8 mouse cellular contexts compared by ENCODE assay signal in genomic region chr17:31138398-31138797, GRCm38 (mm10). TPM values are rescaled to one million over a fixed set of nuclear protein-coding genes. Genes with fewer than 3 reads are reported as not detected.
DNase-seq lines count a peak whose midpoint lies in the region; ATAC-seq and TF ChIP-seq lines count a peak whose summit lies in the region.

No protein-coding gene starts in this region.

- no peaks in the 10 kb centered on the region for H3K9me3 ChIP-seq in hindbrain, embryonic 10.5 days
- H3K9me3 ChIP-seq in hindbrain, embryonic 13.5 days: no peaks in the 10 kb centered on the region
- no peaks in the 10 kb centered on the region for H3K9me3 ChIP-seq in embryonic facial prominence, embryonic 14.5 days (ENCODE audit: control insufficient read depth, low read length)

- H3K4me2 ChIP-seq in hindbrain, embryonic 13.5 days: no peak overlapping the region
- H3K4me2 ChIP-seq in embryonic facial prominence, embryonic 14.5 days (ENCODE audit: low read depth, low read length): no peak overlapping the region

- ATAC-seq in hindbrain, embryonic 13.5 days (ENCODE audit: low FRiP score): no peak
- peak; percentile 55 for ATAC-seq in CD4-positive, CD25-positive, alpha-beta regulatory T cell, adult 4 months
- no peak for ATAC-seq in embryonic facial prominence, embryonic 14.5 days (ENCODE audit: low read depth)
- ATAC-seq in megakaryocyte, adult 5-6 weeks (ENCODE audit: poor library complexity, severe bottlenecking): peak; percentile 87

- no peak overlapping the region for H3K27ac ChIP-seq in hindbrain, embryonic 10.5 days
- H3K27ac ChIP-seq in hindbrain, embryonic 13.5 days: no peak overlapping the region
- H3K27ac ChIP-seq in bone marrow, adult 2 months (ENCODE audit: control insufficient read depth, insufficient read depth, low read depth, low read length, poor library complexity): no peak overlapping the region
- H3K27ac ChIP-seq in embryonic facial prominence, embryonic 14.5 days (replicated peaks; ENCODE audit: low read depth, low read length): no peak overlapping the region
- no peak overlapping the region for H3K27ac ChIP-seq in testis, adult 2 months (ENCODE audit: control insufficient read depth, insufficient read depth, low read depth, low read length)

- H3K9ac ChIP-seq in hindbrain, embryonic 13.5 days: no peak overlapping the region
- H3K9ac ChIP-seq in embryonic facial prominence, embryonic 14.5 days (ENCODE audit: low read depth, low read length): no peak overlapping the region

- DNase-seq in hindbrain, embryonic 10.5 days (ENCODE audit: low spot score): peak; percentile 54
- DNase-seq in embryonic facial prominence, embryonic 14.5 days (ENCODE audit: low spot score): peak; percentile 66
- peak; percentile 63 for DNase-seq in kidney, postnatal 14 days

- no peaks in the 10 kb centered on the region for H3K36me3 ChIP-seq in hindbrain, embryonic 10.5 days
- no peaks in the 10 kb centered on the region for H3K36me3 ChIP-seq in hindbrain, embryonic 13.5 days
- no peaks in the 10 kb centered on the region for H3K36me3 ChIP-seq in embryonic facial prominence, embryonic 14.5 days (ENCODE audit: control insufficient read depth, insufficient read depth, low read length)
- H3K36me3 ChIP-seq in testis, adult 2 months (ENCODE audit: control insufficient read depth, insufficient read depth, low read length): no peaks in the 10 kb centered on the region

- WGBS in hindbrain, embryonic 10.5 days: 24% methylated on average over 5 of the region's 5 CpGs
- 21% methylated on average over 5 of the region's 5 CpGs for WGBS in hindbrain, embryonic 13.5 days
- 22% methylated on average over 5 of the region's 5 CpGs for WGBS in bone marrow, adult 2 months
- WGBS in embryonic facial prominence, embryonic 14.5 days: 20% methylated on average over 5 of the region's 5 CpGs

- TF ChIP-seq POLR2A in bone marrow, adult 2 months (IDR thresholded peaks at IDR 0.05; ENCODE audit: borderline replicate concordance, control insufficient read depth, low read depth, low read length): no peak
- no peak for TF ChIP-seq POLR2A in testis, adult 2 months (IDR thresholded peaks at IDR 0.05; ENCODE audit: control insufficient read depth, low read depth, low read length)

- H3K4me3 ChIP-seq in hindbrain, embryonic 10.5 days: no peak overlapping the region
- no peak overlapping the region for H3K4me3 ChIP-seq in hindbrain, embryonic 13.5 days
- no peak overlapping the region for H3K4me3 ChIP-seq in bone marrow, adult 2 months (replicated peaks; ENCODE audit: control insufficient read depth, low read depth, low read length)
- H3K4me3 ChIP-seq in embryonic facial prominence, embryonic 14.5 days (ENCODE audit: low read depth, low read length): no peak overlapping the region
- H3K4me3 ChIP-seq in testis, adult 2 months (ENCODE audit: control insufficient read depth, low read depth, low read length): no peak overlapping the region

- H3K27me3 ChIP-seq in hindbrain, embryonic 10.5 days (ENCODE audit: insufficient read depth, poor library complexity, severe bottlenecking): no peaks in the 10 kb centered on the region
- no peaks in the 10 kb centered on the region for H3K27me3 ChIP-seq in hindbrain, embryonic 13.5 days
- no peaks in the 10 kb centered on the region for H3K27me3 ChIP-seq in embryonic facial prominence, embryonic 14.5 days (replicated peaks; ENCODE audit: control insufficient read depth, insufficient read depth, low read length)
- no peaks in the 10 kb centered on the region for H3K27me3 ChIP-seq in testis, adult 2 months (ENCODE audit: control insufficient read depth, insufficient read depth, low read length)

- H3K4me1 ChIP-seq in hindbrain, embryonic 10.5 days (replicated peaks): no peaks in the 10 kb centered on the region; the same call in 1 of the 2 replicates
- no peaks in the 10 kb centered on the region for H3K4me1 ChIP-seq in hindbrain, embryonic 13.5 days (replicated peaks)
- no peaks in the 10 kb centered on the region for H3K4me1 ChIP-seq in bone marrow, adult 2 months (ENCODE audit: control insufficient read depth, insufficient read depth, low read length)
- H3K4me1 ChIP-seq in embryonic facial prominence, embryonic 14.5 days (ENCODE audit: control insufficient read depth, insufficient read depth, low read length): no peaks in the 10 kb centered on the region
- H3K4me1 ChIP-seq in testis, adult 2 months (ENCODE audit: control insufficient read depth, insufficient read depth, low read length): no peaks in the 10 kb centered on the region; the same call in 1 of the 2 replicates

- peak; percentile 87 for TF ChIP-seq CTCF in bone marrow, adult 2 months (IDR thresholded peaks at IDR 0.05; ENCODE audit: control insufficient read depth, insufficient read depth, low read length)
- TF ChIP-seq CTCF in testis, adult 2 months (IDR thresholded peaks at IDR 0.05; ENCODE audit: control insufficient read depth, insufficient read depth, insufficient replicate concordance, low read depth, low read length): peak; percentile 71; the same call in 1 of the 2 replicates

RNA-seq across cellular contexts. Expression of gene Tff2, which starts 5.7 kb away (rescaled TPM):
- not detected in 2 replicates for polyA plus RNA-seq in hindbrain, embryonic 10.5 days (2016; fragmentation: Nextera tagmentation; extraction: Ambion mirVana)
- not detected in 2 replicates for polyA plus RNA-seq in hindbrain, embryonic 13.5 days (2015; fragmentation: Nextera tagmentation; extraction: Ambion mirVana)
- not detected for polyA plus RNA-seq in CD4-positive, CD25-positive, alpha-beta regulatory T cell, adult 4 months (2017; shearing (Covaris generic))
- polyA plus RNA-seq in bone marrow, adult 2 months (2011; ENCODE audit: insufficient read depth, insufficient read length, low replicate concordance, missing spikeins): not detected in 2 replicates
- not detected in 2 replicates for polyA plus RNA-seq in embryonic facial prominence, embryonic 14.5 days (2014; fragmentation: Nextera tagmentation; extraction: Ambion mirVana)
- total RNA-seq in megakaryocyte, adult 5-6 weeks (2015): not detected in 2 replicates
- not detected in 2 replicates for total RNA-seq in megakaryocyte, adult 5-6 weeks (2017)
- polyA plus RNA-seq in testis, adult 2 months (2012; rRNA removed): 0.43 TPM in 1 of 2 replicates, not detected in the other

RNA-seq across cellular contexts. Expression of gene Tff3, which starts 9.0 kb away (rescaled TPM):
- 1.1 TPM in 1 of 2 replicates, not detected in the other for polyA plus RNA-seq in hindbrain, embryonic 10.5 days (2016; fragmentation: Nextera tagmentation; extraction: Ambion mirVana)
- polyA plus RNA-seq in hindbrain, embryonic 13.5 days (2015; fragmentation: Nextera tagmentation; extraction: Ambion mirVana): 3.5 and 3.9 TPM in 2 replicates
- not detected for polyA plus RNA-seq in CD4-positive, CD25-positive, alpha-beta regulatory T cell, adult 4 months (2017; shearing (Covaris generic))
- not detected in 2 replicates for polyA plus RNA-seq in bone marrow, adult 2 months (2011; ENCODE audit: insufficient read depth, insufficient read length, low replicate concordance, missing spikeins)
- not detected in 2 replicates for polyA plus RNA-seq in embryonic facial prominence, embryonic 14.5 days (2014; fragmentation: Nextera tagmentation; extraction: Ambion mirVana)
- total RNA-seq in megakaryocyte, adult 5-6 weeks (2015): not detected in 2 replicates
- not detected in 2 replicates for total RNA-seq in megakaryocyte, adult 5-6 weeks (2017)
- polyA plus RNA-seq in testis, adult 2 months (2012; rRNA removed): 0.28 and 0.96 TPM in 2 replicates

RNA-seq across cellular contexts. Expression of gene Tff1, which starts 26.7 kb away (rescaled TPM):
- not detected in 2 replicates for polyA plus RNA-seq in hindbrain, embryonic 10.5 days (2016; fragmentation: Nextera tagmentation; extraction: Ambion mirVana)
- polyA plus RNA-seq in hindbrain, embryonic 13.5 days (2015; fragmentation: Nextera tagmentation; extraction: Ambion mirVana): not detected in 2 replicates
- polyA plus RNA-seq in CD4-positive, CD25-positive, alpha-beta regulatory T cell, adult 4 months (2017; shearing (Covaris generic)): not detected
- not detected in 2 replicates for polyA plus RNA-seq in bone marrow, adult 2 months (2011; ENCODE audit: insufficient read depth, insufficient read length, low replicate concordance, missing spikeins)
- not detected in 2 replicates for polyA plus RNA-seq in embryonic facial prominence, embryonic 14.5 days (2014; fragmentation: Nextera tagmentation; extraction: Ambion mirVana)
- total RNA-seq in megakaryocyte, adult 5-6 weeks (2015): not detected in 2 replicates
- not detected in 2 replicates for total RNA-seq in megakaryocyte, adult 5-6 weeks (2017)
- polyA plus RNA-seq in testis, adult 2 months (2012; rRNA removed): 0.16 TPM in 1 of 2 replicates, not detected in the other

Comparison
In these comparisons a context has a peak if more than half of its experiments do, and no peak if none do; other contexts are left out.
1. ATAC-seq: peak in CD4-positive, CD25-positive, alpha-beta regulatory T cell, adult 4 months (single experiment) and megakaryocyte, adult 5-6 weeks (single experiment); none in hindbrain, embryonic 13.5 days (single experiment) and embryonic facial prominence, embryonic 14.5 days (single experiment).
2. Peak in every context shown above with its lines, with median percentiles within 50 percentile points of each other: DNase-seq.